Mouse (Mus musculus) intestine, postnatal 0 days (tissue): ENCODE data around the gene 4930442H23Rik. TPM values are rescaled to one million over a fixed set of nuclear protein-coding genes. Genes with fewer than 3 reads are reported as not detected.
"Not testable (repeated sequence)": the region's sequence is repeated elsewhere in the genome, so short reads cannot be mapped to it uniquely, and the experiment has no call there.

Experiments
- ATAC-seq: fragments of 200-750 bp; cut with Nextera tagmentation; 2 replicates; pipeline ENCODE4 v1.8.0; 2017; ENCODE audit warnings: mild to moderate bottlenecking, moderate TSS enrichment, moderate library complexity
- H3K27ac ChIP-seq: fragments of 300-500 bp; sonication (generic); 2 replicates; pipeline ENCODE4 v1.5.1; 2014; ENCODE audit warnings: mild to moderate bottlenecking, low read depth, low read length, moderate library complexity
- H3K27me3 ChIP-seq: fragments of 300-500 bp; sonication (generic); replicated peaks from 2 replicates; pipeline ENCODE4 v1.6.1; 2014; ENCODE audit warnings: low read length, mixed read lengths; ENCODE audit not compliant: control insufficient read depth, insufficient read depth
- H3K36me3 ChIP-seq: fragments of 300-500 bp; sonication (generic); 2 replicates; pipeline ENCODE4 v1.6.1; 2014; ENCODE audit warnings: mild to moderate bottlenecking, moderate library complexity; ENCODE audit not compliant: control insufficient read depth, insufficient read depth
- H3K4me1 ChIP-seq: fragments of 300-500 bp; sonication (generic); replicated peaks from 2 replicates; pipeline ENCODE4 v1.6.1; 2014; ENCODE audit warnings: antibody characterized with exemption, low read length, mixed read lengths; ENCODE audit not compliant: control insufficient read depth, insufficient read depth
- H3K4me2 ChIP-seq: fragments of 300-500 bp; sonication (generic); replicated peaks from 2 replicates; pipeline ENCODE4 v1.6.1; 2014; ENCODE audit warnings: low read depth, mild to moderate bottlenecking, moderate library complexity
- H3K4me3 ChIP-seq: fragments of 300-500 bp; sonication (generic); 2 replicates; pipeline ENCODE4 v1.5.1; 2014; ENCODE audit warnings: low read depth, low read length
- H3K9ac ChIP-seq: fragments of 300-500 bp; sonication (generic); 2 replicates; pipeline ENCODE4 v1.6.1; 2014; ENCODE audit warnings: mild to moderate bottlenecking, low read depth, low read length
- H3K9me3 ChIP-seq: fragments of 300-500 bp; sonication (generic); 2 replicates; pipeline ENCODE4 v1.6.1; 2016; ENCODE audit warnings: mixed run types; ENCODE audit not compliant: control insufficient read depth
- CTCF ChIP-seq: sonication (generic); IDR thresholded peaks from 2 replicates; pipeline ENCODE4 v1.5.1; 2016; ENCODE audit warnings: low read depth, mild to moderate bottlenecking, control low read depth, antibody characterized with exemption, moderate library complexity
- WGBS: fragments of 180-500 bp; shearing (Covaris S2); extraction: QIAGEN DNeasy Blood & Tissue Kit; methylation state at CpG from one replicate; pipeline ENCODE4 v1.1.7; 2014; 5-methylcytosine and 5-hydroxymethylcytosine counted together
- polyA plus RNA-seq: library from polyadenylated mRNA; unstranded; fragments of >200 nt; fragmentation: Nextera tagmentation; extraction: Ambion mirVana; gene quantifications from 2 replicates; pipeline ENCODE4 v1.2.1, GENCODE M21; 2015

The 4930442H23Rik gene
- polyA plus RNA-seq, 1 experiment from 2014 or later = 0.12 TPM

DNA sequence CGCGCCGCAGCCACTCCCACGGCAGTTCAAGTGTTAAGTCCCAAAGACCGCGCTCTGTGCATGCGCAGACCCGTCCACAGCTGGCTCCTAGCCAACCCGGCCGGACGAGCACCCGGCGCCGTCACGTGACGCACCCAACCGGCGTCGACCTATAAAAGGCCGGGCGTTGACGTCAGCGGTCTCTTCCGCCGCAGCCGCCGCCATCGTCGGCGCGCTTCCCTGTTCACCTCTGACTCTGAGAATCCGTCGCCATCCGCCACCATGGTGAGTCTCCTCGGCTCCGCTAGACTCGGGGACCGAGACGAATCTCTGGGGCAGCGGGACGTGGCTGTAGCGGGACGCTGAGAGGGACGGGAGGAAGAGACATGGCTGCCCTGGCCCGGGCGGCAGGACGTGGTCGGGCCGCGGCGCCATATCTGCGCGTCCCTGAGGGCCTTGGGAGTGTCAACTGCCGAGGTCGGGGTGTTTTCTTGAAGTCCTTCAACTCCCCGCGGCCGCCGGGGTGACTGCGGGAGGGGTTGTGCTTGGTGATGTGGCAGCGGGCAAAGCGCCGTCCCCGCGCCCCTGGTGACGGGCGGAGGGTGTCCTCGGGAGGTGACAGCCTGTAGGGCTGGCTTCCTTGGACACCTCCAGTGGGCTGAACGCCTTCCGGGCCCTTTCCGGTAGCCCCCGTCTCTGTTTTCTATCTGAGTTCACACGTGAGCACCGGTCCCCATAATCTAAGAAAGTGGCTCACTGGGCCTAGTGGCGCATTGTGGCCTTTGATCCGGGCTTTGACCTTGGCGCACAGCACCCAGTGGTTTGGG lies 7.0 kb downstream of the 4930442H23Rik start, which contains the start of gene Eef2:
Gene Eef2 (plus strand): TSS at position 166 of the 806 bp plus-strand sequence.
- peak within 1 kb of the TSS; percentile 90 for H3K4me3 ChIP-seq
- H3K27ac ChIP-seq = peak within 1 kb of the TSS; percentile 92
- H3K36me3 ChIP-seq = peaks cover 43% of the 10 kb centered on the region
- H3K4me1 ChIP-seq = no peaks in the 10 kb centered on the region
- H3K9me3 ChIP-seq = no peaks in the 10 kb centered on the region
- H3K4me2 ChIP-seq = peak within 1 kb of the TSS; percentile 75
- ATAC-seq = peak; percentile 76
- WGBS = under 1% methylated on average over 76 of the region's 77 CpGs
- peak within 1 kb of the TSS; percentile 96 for H3K9ac ChIP-seq
- TF ChIP-seq CTCF = no peak; the same call in 1 of the 2 replicates
- H3K27me3 ChIP-seq = no peaks in the 10 kb centered on the region

- Histone ChIP-seq H3K36me3 (peaks cover 36% of the 10 kb centered on the region), H3K9ac (no peak overlapping the region), H3K27me3 (no peaks in the 10 kb centered on the region), H3K9me3 (no peaks in the 10 kb centered on the region), H3K4me2 (peak overlapping the region; percentile 75), H3K4me3 (peak overlapping the region; percentile 90), H3K27ac (peak overlapping the region; percentile 50; the same call in 1 of the 2 replicates), H3K4me1 (no peaks in the 10 kb centered on the region)
- no peak for TF ChIP-seq CTCF
- WGBS = 1% methylated on average over 13 of the region's 13 CpGs
- ATAC-seq = peak; percentile 1; the same call in 1 of the 2 replicates
These were observed 7.6 kb downstream of the 4930442H23Rik start for GRCm38 (mm10) chr10:81175936-81176465.

DNA sequence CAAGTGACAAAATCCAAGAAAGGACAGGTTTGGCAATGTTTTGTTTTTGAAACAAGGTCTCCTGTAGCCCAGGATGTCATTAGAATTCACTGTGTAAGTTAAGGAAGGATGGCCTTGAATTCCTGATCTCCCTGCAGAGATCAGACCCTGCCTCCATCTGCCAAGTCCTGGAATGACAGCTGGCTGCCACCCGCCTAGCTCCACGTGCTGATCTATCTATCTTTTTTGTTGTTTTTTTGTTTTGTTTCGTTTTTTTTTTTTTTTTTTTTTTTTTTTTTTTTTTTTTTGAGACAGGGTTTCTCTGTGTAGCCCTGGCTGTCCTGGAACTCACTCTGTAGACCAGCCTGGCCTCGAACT lies 8.3 kb downstream of the 4930442H23Rik start:
- Histone ChIP-seq H3K36me3 (peaks cover 29% of the 10 kb centered on the region), H3K4me3 (0 out of 2 replicates have a peak overlapping the region, but pooled peaks have one; percentile 4), H3K4me2 (peak overlapping the region; percentile 41), H3K27ac (peak overlapping the region; percentile 11; the same call in 1 of the 2 replicates)
- not testable (repeated sequence) for ATAC-seq, H3K4me1 ChIP-seq, H3K9ac ChIP-seq, H3K27me3 ChIP-seq, H3K9me3 ChIP-seq
- WGBS = 4% methylated on average over 4 of the region's 4 CpGs

DNA sequence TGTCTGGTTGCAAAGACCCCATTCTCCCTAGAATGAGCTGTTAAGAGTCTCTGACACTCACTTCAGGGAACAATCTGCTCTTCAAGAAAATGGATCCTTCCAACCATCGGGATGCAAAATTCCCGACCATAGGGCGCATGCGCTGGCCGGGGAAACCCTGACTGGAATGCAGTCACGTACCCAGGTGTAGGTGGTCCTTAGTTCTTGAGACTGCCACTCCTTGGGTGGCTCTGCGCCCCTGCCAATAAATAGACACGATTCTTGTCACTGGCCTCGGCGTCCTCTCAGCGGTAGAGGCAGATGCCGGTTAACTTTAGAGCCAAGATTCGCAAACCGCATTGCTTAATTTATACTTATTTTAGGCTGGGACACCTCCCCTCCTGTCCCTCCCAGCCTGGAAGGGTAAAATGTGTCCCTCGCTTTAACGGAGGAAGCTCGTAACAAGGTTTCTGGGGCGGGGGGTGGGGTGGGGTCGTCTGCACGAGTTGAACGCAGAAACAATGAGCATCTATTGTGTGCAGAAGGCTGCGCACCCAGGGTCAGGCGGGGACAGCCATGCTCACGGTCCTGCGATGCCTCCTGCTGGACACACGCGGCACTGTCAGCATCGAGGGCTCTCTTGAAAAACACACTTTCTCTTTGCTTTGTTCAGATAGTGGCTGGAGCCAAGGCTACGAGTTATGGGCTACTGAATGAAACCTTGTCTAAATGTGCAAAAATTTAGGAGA lies 8.9 kb downstream of the 4930442H23Rik start:
- 6% methylated on average over 29 of the region's 29 CpGs for WGBS
- peaks cover 24% of the 10 kb centered on the region for H3K36me3 ChIP-seq
- ATAC-seq = peak; percentile 17; the same call in 1 of the 2 replicates

DNA sequence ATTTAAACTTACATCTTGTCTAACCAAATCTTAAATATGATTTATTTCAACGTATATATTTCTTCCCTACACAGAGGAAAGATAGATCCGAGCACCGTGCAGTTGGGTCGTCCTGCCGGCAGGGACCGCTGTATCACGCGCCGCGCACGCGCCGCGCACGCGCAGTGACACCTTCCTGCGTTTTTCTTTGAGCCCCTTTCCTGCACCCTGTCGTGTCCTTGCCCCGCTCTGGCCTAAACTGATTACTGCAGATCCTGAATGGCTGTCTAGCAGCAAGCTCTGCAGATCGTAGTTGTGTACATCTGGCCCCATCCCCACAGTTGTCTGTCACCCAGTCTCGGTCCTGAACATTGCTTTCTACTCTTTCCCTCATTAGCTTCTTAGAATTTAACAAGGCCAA lies 10.5 kb downstream of the 4930442H23Rik start:
- Histone ChIP-seq H3K9me3 (no peaks in the 10 kb centered on the region), H3K4me3 (no peak overlapping the region), H3K27ac (peak overlapping the region; percentile 31; the same call in 1 of the 2 replicates), H3K36me3 (peaks cover 7% of the 10 kb centered on the region), H3K4me1 (0 out of 2 replicates have a peak, but pooled peaks cover 2% of the 10 kb centered on the region), H3K9ac (0 out of 2 replicates have a peak overlapping the region, but pooled peaks have one; percentile 8), H3K4me2 (peak overlapping the region; percentile 51), H3K27me3 (no peaks in the 10 kb centered on the region)
- WGBS = 7% methylated on average over 21 of the region's 21 CpGs
- no peak for ATAC-seq
- TF ChIP-seq CTCF = peak; percentile 95

More for the DNA sequence above, 8.9 kb downstream of the 4930442H23Rik start:
- Histone ChIP-seq H3K9me3 (no peaks in the 10 kb centered on the region), H3K27ac (no peak overlapping the region), H3K4me1 (no peaks in the 10 kb centered on the region), H3K4me2 (peak overlapping the region; percentile 41), H3K27me3 (no peaks in the 10 kb centered on the region), H3K4me3 (peak overlapping the region; percentile 4; the same call in 1 of the 2 replicates), H3K9ac (no peak overlapping the region)
- TF ChIP-seq CTCF = peak; percentile 98

DNA sequence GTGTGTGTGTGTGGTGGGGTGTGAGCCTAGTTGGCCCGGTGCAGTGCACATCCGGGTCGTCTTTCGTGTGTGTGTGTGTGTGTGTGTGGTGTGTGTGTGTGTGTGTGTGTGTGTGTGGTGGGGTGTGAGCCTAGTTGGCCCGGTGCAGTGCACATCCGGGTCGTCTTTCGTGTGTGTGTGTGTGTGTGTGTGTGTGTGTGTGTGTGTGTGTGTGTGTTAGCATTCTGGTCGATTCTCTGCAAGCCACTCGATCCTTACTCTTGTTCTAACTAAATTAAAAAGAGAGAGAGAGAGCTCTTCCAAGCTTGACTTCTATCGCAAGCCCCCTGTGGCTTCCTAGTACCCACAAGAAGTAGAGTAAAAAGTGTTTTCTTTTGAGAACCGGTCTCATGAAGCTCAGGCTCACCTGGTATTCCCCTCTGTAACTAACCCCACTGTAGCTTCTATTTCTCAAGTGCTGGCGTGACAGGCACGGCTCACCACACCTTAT lies 14.2 kb downstream of the 4930442H23Rik start:
- peak overlapping the region; percentile 54; the same call in 1 of the 2 replicates for H3K27ac ChIP-seq
- H3K36me3 ChIP-seq, H3K9me3 ChIP-seq, H3K9ac ChIP-seq, H3K27me3 ChIP-seq, H3K4me3 ChIP-seq, H3K4me1 ChIP-seq: not testable (repeated sequence)
- 26% methylated on average over 9 of the region's 14 CpGs for WGBS
- ATAC-seq = peak; percentile 40; the same call in 1 of the 2 replicates
- peak overlapping the region; percentile 35 for H3K4me2 ChIP-seq
